Comparison of ENCODE assay signal across 9 mouse cellular contexts in genomic region chr10:8801139-8801613, GRCm38 (mm10).
A peak's percentile ranks its signal among the peaks of the same experiment; 100 is the strongest.
DNase-seq lines count a peak whose midpoint lies in the region; ATAC-seq and TF ChIP-seq lines count a peak whose summit lies in the region.
"Had no signal": no experiment of that assay in that cellular context is flagged by ENCODE, and none has a peak within 500 bp of the region (broad histone marks: within the 10 kb centered on the region; RNA-seq: fewer than 3 reads in every experiment).

No protein-coding gene starts in this region.

- peaks cover 49% of the 10 kb centered on the region for H3K4me1 ChIP-seq in heart, embryonic 13.5 days
- H3K4me1 ChIP-seq in hindbrain, postnatal 0 days (ENCODE audit: insufficient read depth, low read length) = peaks cover 21% of the 10 kb centered on the region
- H3K4me1 ChIP-seq in liver, embryonic 13.5 days (replicated peaks) = peaks cover 31% of the 10 kb centered on the region

- peak overlapping the region; percentile 40 for H3K27ac ChIP-seq in heart, embryonic 13.5 days (replicated peaks)
- H3K27ac ChIP-seq in hindbrain, postnatal 0 days = peak overlapping the region; percentile 78
- no peak overlapping the region for H3K27ac ChIP-seq in liver, embryonic 13.5 days

- no peak for ATAC-seq in heart, embryonic 13.5 days (ENCODE audit: extremely low read depth, insufficient number of reproducible peaks, low FRiP score, low TSS enrichment)
- peak; percentile 85 for ATAC-seq in hindbrain, postnatal 0 days
- no peak for ATAC-seq in liver, embryonic 13.5 days (ENCODE audit: low read depth)
- ATAC-seq in CD4-positive, CD25-positive, alpha-beta regulatory T cell, adult 4 months = no peak

- no peaks in the 10 kb centered on the region for H3K9me3 ChIP-seq in heart, embryonic 13.5 days
- no peaks in the 10 kb centered on the region for H3K9me3 ChIP-seq in hindbrain, postnatal 0 days (ENCODE audit: low read length)
- no peaks in the 10 kb centered on the region for H3K9me3 ChIP-seq in liver, embryonic 13.5 days (replicated peaks)

- WGBS in heart, embryonic 13.5 days = 40% methylated on average over 14 of the region's 14 CpGs
- WGBS in hindbrain, postnatal 0 days = 27% methylated on average over 14 of the region's 14 CpGs
- 70% methylated on average over 14 of the region's 14 CpGs for WGBS in liver, embryonic 13.5 days (ENCODE audit: insufficient replicate concordance)

- peak overlapping the region; percentile 56 for H3K9ac ChIP-seq in heart, embryonic 13.5 days
- H3K9ac ChIP-seq in hindbrain, postnatal 0 days (replicated peaks; ENCODE audit: low read length) = no peak overlapping the region; the same call in 1 of the 2 replicates
- H3K9ac ChIP-seq in liver, embryonic 13.5 days = no peak overlapping the region

- no peak for DNase-seq in heart, adult 11 months
- peak; percentile 58 for DNase-seq in embryo, embryonic 11 days
- DNase-seq in hindbrain, postnatal 0 days (ENCODE audit: low spot score) = peak; percentile 86
- no peak for DNase-seq in liver, embryonic 13.5 days
- DNase-seq in telencephalon, adult 2 months (ENCODE audit: low read depth, low spot score) = peak; percentile 75
- DNase-seq in kidney, adult 9 months = no peak

- no peaks in the 10 kb centered on the region for H3K27me3 ChIP-seq in heart, embryonic 13.5 days (replicated peaks)
- no peaks in the 10 kb centered on the region for H3K27me3 ChIP-seq in hindbrain, postnatal 0 days (ENCODE audit: insufficient read depth, low read length)
- no peaks in the 10 kb centered on the region for H3K27me3 ChIP-seq in liver, embryonic 13.5 days

- H3K36me3 ChIP-seq in heart, embryonic 13.5 days = peaks cover 17% of the 10 kb centered on the region
- no peaks in the 10 kb centered on the region for H3K36me3 ChIP-seq in hindbrain, postnatal 0 days (ENCODE audit: insufficient read depth, low read length)
- no peaks in the 10 kb centered on the region for H3K36me3 ChIP-seq in liver, embryonic 13.5 days

- peak overlapping the region; percentile 60 for H3K4me2 ChIP-seq in heart, embryonic 13.5 days
- H3K4me2 ChIP-seq in hindbrain, postnatal 0 days (ENCODE audit: low read depth, low read length) = peak overlapping the region; percentile 48
- peak overlapping the region; percentile 45 for H3K4me2 ChIP-seq in liver, embryonic 13.5 days

- peak; percentile 55 for TF ChIP-seq CTCF in hindbrain, postnatal 0 days (IDR thresholded peaks at IDR 0.05; ENCODE audit: low read depth)

- peak overlapping the region; percentile 22; the same call in 1 of the 2 replicates for H3K4me3 ChIP-seq in heart, embryonic 13.5 days
- H3K4me3 ChIP-seq in hindbrain, postnatal 0 days (ENCODE audit: low read length) = 0 out of 2 replicates have a peak overlapping the region, but pooled peaks have one; percentile 16
- H3K4me3 ChIP-seq in liver, embryonic 13.5 days (replicated peaks) = no peak overlapping the region
- H3K4me3 ChIP-seq: erythroblast, embryonic 14.5 days had no signal

Comparison
In these comparisons a context has a peak if more than half of its experiments do, and no peak if none do; other contexts are left out.
1. DNase-seq: peak in embryo, embryonic 11 days (single experiment), hindbrain, postnatal 0 days (single experiment) and telencephalon, adult 2 months (single experiment); none in heart, adult 11 months (single experiment), liver, embryonic 13.5 days (single experiment) and kidney, adult 9 months (single experiment).
2. Peak in every context shown above with its lines, with median percentiles within 50 percentile points of each other: H3K4me2 ChIP-seq.